13 mouse cellular contexts compared by ENCODE assay signal in the genomic region with DNA sequence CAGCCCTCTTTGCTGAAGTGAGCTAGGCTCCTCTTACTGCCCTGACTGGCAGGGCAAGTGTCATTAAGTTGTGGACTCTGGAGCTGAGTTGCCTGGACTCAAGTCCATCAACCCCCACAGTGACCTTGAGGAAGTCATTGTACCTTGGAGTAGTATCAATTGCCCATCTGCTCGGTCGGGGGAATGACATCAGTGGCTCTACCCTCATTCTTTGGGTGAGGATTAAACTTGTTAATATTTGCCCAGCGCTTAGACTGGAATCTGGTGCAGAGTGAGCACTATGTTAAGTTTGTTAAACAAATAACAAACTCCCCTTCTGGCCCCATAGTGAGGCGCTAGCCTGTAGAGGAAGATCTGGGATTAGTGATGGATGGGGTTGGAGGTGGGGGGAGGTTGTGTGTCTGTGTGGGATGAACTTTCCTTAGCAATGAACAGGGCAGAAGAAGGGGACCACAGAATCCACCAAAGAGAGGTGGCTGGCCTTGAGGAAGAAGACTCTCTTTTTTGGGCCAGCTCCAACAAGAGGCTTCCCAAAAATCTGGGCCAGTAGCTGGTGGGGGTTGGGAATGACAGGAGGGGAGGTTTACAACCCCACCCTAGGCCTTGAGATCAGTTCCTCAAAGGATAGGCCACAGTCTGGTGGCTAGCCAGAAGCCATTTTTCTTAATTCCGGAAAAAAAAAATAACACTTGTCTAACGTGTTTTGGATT. TPM values are rescaled to one million over a fixed set of nuclear protein-coding genes. Genes with fewer than 3 reads are reported as not detected.
A peak's percentile ranks its signal among the peaks of the same experiment; 100 is the strongest.
DNase-seq lines count a peak whose midpoint lies in the region; ATAC-seq and TF ChIP-seq lines count a peak whose summit lies in the region.
"Had no signal": no experiment of that assay in that cellular context is flagged by ENCODE, and none has a peak within 500 bp of the region (broad histone marks: within the 10 kb centered on the region; RNA-seq: fewer than 3 reads in every experiment).

No protein-coding gene starts in this region.

- H3K4me1 ChIP-seq in midbrain, embryonic 10.5 days, result peaks cover 72% of the 10 kb centered on the region
- peaks cover 16% of the 10 kb centered on the region; the same call in 1 of the 2 replicates for H3K4me1 ChIP-seq in midbrain, postnatal 0 days (ENCODE audit: insufficient read depth, low read length)
- peaks cover 41% of the 10 kb centered on the region for H3K4me1 ChIP-seq in kidney, embryonic 16.5 days (ENCODE audit: insufficient read depth, low read length)

- H3K4me3 ChIP-seq in midbrain, embryonic 10.5 days, result no peak overlapping the region
- H3K4me3 ChIP-seq in midbrain, postnatal 0 days (ENCODE audit: low read depth, low read length), result no peak overlapping the region
- no peak overlapping the region for H3K4me3 ChIP-seq in kidney, embryonic 16.5 days (ENCODE audit: low read length)
- H3K4me3 ChIP-seq: forebrain, embryonic 13.5 days; hindbrain, embryonic 15.5 days had no signal

- no peaks in the 10 kb centered on the region for H3K36me3 ChIP-seq in midbrain, embryonic 10.5 days
- no peaks in the 10 kb centered on the region for H3K36me3 ChIP-seq in midbrain, postnatal 0 days (ENCODE audit: insufficient read depth, low read length)
- no peaks in the 10 kb centered on the region for H3K36me3 ChIP-seq in kidney, embryonic 16.5 days (ENCODE audit: insufficient read depth, low read length)
- H3K36me3 ChIP-seq: hindbrain, embryonic 15.5 days had no signal

- ATAC-seq in CD4-positive, CD25-positive, alpha-beta regulatory T cell, adult 4 months, result no peak
- no peak for ATAC-seq in midbrain, postnatal 0 days (ENCODE audit: low FRiP score)
- ATAC-seq in kidney, embryonic 16.5 days (ENCODE audit: low FRiP score, low TSS enrichment), result peak; percentile 12; the same call in 1 of the 2 replicates
- ATAC-seq: forebrain, embryonic 13.5 days had no signal

- TF ChIP-seq CTCF in midbrain, postnatal 0 days (IDR thresholded peaks at IDR 0.05), result no peak

- no peak overlapping the region for H3K4me2 ChIP-seq in midbrain, postnatal 0 days (ENCODE audit: low read depth, low read length, poor library complexity, severe bottlenecking)
- no peak overlapping the region for H3K4me2 ChIP-seq in kidney, embryonic 16.5 days (replicated peaks; ENCODE audit: low read depth, low read length)

- H3K9me3 ChIP-seq in midbrain, embryonic 10.5 days (replicated peaks), result no peaks in the 10 kb centered on the region
- H3K9me3 ChIP-seq in midbrain, postnatal 0 days (ENCODE audit: low read length), result no peaks in the 10 kb centered on the region
- no peaks in the 10 kb centered on the region for H3K9me3 ChIP-seq in kidney, embryonic 16.5 days (ENCODE audit: low read length)
- H3K9me3 ChIP-seq: forebrain, embryonic 13.5 days; hindbrain, embryonic 15.5 days had no signal

- 16% methylated on average over 6 of the region's 6 CpGs for WGBS in midbrain, embryonic 10.5 days
- 34% methylated on average over 6 of the region's 6 CpGs for WGBS in midbrain, postnatal 0 days
- 11% methylated on average over 6 of the region's 6 CpGs for WGBS in kidney, embryonic 16.5 days

- H3K27me3 ChIP-seq in midbrain, embryonic 10.5 days (ENCODE audit: low read depth, poor library complexity, severe bottlenecking), result peaks cover 53% of the 10 kb centered on the region
- H3K27me3 ChIP-seq in midbrain, postnatal 0 days (ENCODE audit: insufficient read depth, low read length), result peaks cover 19% of the 10 kb centered on the region; the same call in 1 of the 2 replicates
- peaks cover 25% of the 10 kb centered on the region; the same call in 1 of the 2 replicates for H3K27me3 ChIP-seq in kidney, embryonic 16.5 days (ENCODE audit: insufficient read depth, low read length)

- peak; percentile 29 for DNase-seq in CD4-positive, CD25-positive, alpha-beta regulatory T cell, adult 2 months (ENCODE audit: low read depth, low spot score)
- no peak for DNase-seq in midbrain, embryonic 10.5 days (ENCODE audit: low spot score)
- no peak for DNase-seq in midbrain, postnatal 0 days (ENCODE audit: low spot score)
- peak; percentile 55 to 71 for DNase-seq in lung, postnatal 4 days
- DNase-seq in thymus, postnatal 0 days (ENCODE audit: low spot score), result no peak
- DNase-seq in heart, adult 9 months (ENCODE audit: low spot score in 2 of 2), result no peak
- DNase-seq: right cerebral cortex, postnatal 4 days; thymus, postnatal 25 days had no signal

- peak overlapping the region; percentile 57 for H3K27ac ChIP-seq in midbrain, embryonic 10.5 days (replicated peaks)
- H3K27ac ChIP-seq in midbrain, postnatal 0 days (ENCODE audit: low read depth, low read length), result no peak overlapping the region
- H3K27ac ChIP-seq in kidney, embryonic 16.5 days (ENCODE audit: low read length), result peak overlapping the region; percentile 9; the same call in 1 of the 2 replicates
- H3K27ac ChIP-seq: heart, adult 2 months had no signal

- no peak overlapping the region for H3K9ac ChIP-seq in midbrain, postnatal 0 days (replicated peaks; ENCODE audit: low read length, poor library complexity, severe bottlenecking)
- H3K9ac ChIP-seq in kidney, embryonic 16.5 days (replicated peaks; ENCODE audit: low read length), result no peak overlapping the region
- H3K9ac ChIP-seq: forebrain, embryonic 13.5 days; hindbrain, embryonic 15.5 days had no signal

RNA-seq across cellular contexts. Expression of a gene that starts 4.2 kb away (rescaled TPM):
- 10 to 100 TPM; 19.6 to 23.7 TPM for polyA plus RNA-seq in CD4-positive, CD25-positive, alpha-beta regulatory T cell, adult 4 months (2017; shearing (Covaris generic))
- 48.7 and 55.8 TPM in 2 replicates for polyA plus RNA-seq in midbrain, embryonic 10.5 days (2016; fragmentation: Nextera tagmentation; extraction: Ambion mirVana)
- 82.2 and 94.9 TPM in 2 replicates for total RNA-seq in midbrain, postnatal 0 days (2014; rRNA removed)
- 20.2 and 21.8 TPM in 2 replicates for polyA plus RNA-seq in midbrain, postnatal 0 days (2015; fragmentation: Nextera tagmentation; extraction: Ambion mirVana)
- polyA plus RNA-seq in kidney, embryonic 16.5 days (2015; fragmentation: Nextera tagmentation; extraction: Ambion mirVana), result 26.0 and 30.8 TPM in 2 replicates
- polyA plus RNA-seq in thymus, postnatal 0 days (2015; fragmentation: Nextera tagmentation; extraction: Ambion mirVana), result 40.3 and 42.6 TPM in 2 replicates

Comparison
In these comparisons a context has a peak if more than half of its experiments do, and no peak if none do; other contexts are left out.
1. DNase-seq: peak in CD4-positive, CD25-positive, alpha-beta regulatory T cell, adult 2 months (single experiment) and lung, postnatal 4 days (2 of 2); none in midbrain, embryonic 10.5 days (single experiment), midbrain, postnatal 0 days (single experiment), thymus, postnatal 0 days (single experiment) and heart, adult 9 months (0 of 2).